Mouse (Mus musculus) heart, adult 18-20 months (tissue): ENCODE measurements around the gene Ldlrad3. TPM values are rescaled to one million over a fixed set of nuclear protein-coding genes. Genes with fewer than 3 reads are reported as not detected.
A peak's percentile ranks its signal among the peaks of the same experiment; 100 is the strongest.

Experiments used
- DNase-seq, 2 experiments: peaks; one replicate each; pipeline ENCODE4 v3.0.0; 2021 to 2022; ENCODE audit warnings: mixed read lengths in 1 of 2
- total RNA-seq, 2 experiments: library from RNA; stranded (reverse); gene quantifications; 2 replicates each; pipeline ENCODE4 v1.2.3; 2021

Ldlrad3 gene
- total RNA-seq, 2 experiments from 2014 or later, result 3.1 to 3.4 TPM

DNA sequence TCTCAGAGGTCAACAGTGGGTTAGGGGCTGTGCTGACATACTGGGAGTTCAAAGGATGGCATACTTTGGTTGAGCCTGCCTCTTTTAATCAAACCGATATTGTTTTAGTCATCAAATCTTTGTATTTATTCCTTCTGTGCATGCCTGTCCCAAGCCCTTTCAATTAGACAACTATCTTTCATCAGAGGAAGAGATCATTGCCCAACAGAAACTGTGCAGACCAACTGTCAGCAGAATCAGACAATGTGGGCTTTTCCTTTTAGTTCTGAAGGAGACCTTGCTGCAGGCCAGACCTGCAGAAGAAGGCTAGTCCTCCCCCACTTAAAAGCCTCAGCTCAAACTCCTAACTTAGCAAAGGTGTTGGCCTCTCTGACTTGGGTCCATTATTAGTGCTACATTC lies 41.9 kb downstream of the Ldlrad3 start:
- DNase-seq, result no peak

DNA sequence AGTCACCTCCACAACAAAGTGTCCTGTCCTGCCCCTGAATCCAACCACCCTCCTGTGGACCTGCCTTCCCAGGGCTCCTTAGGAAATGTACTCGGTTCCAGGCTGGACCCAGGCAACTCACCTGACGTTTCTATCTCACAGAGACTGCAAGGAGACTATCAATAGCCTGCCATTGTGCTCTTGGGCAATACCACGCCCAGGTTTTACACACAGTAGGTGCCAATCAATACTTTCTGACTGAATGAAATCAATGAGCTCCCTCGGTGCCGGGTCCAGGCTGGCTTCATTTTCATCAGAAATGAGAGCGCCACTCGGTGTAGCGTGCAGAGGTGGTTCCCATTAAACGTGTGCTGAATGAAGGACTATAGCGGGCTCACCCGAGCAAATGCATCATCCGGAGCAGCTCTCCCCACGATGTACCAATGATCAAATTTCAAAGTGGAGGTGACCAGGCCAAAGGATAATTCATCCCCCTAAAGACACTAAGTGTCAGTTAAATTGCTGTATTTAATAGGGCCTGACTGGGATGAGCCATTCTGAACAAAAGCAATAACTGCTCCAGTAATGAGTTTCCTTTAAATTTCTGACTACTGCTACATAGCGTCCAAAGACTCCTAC lies 43.4 kb downstream of the Ldlrad3 start:
- DNase-seq, result no peak

DNA sequence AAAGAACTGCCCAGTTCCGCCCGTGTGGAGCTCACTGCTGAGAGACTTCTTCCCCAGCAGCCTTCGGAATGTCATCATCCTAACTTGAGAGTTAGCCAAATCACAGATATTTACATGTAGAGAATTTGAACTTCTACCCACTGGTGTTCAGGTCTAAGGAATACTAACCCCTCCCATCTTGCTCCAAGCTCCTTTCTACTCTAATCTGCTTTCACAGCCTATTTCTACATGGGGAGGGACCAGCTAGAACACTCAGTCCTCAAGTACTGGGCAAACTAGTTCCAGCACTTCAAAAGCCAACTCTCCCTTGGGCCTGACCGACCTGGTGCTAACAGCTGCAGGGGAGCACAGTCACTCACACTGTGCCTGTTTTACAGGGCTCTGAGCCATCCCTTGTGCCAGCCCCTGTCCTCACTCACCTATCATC lies 44.0 kb downstream of the Ldlrad3 start:
- DNase-seq, result peak; percentile 40 to 59

DNA sequence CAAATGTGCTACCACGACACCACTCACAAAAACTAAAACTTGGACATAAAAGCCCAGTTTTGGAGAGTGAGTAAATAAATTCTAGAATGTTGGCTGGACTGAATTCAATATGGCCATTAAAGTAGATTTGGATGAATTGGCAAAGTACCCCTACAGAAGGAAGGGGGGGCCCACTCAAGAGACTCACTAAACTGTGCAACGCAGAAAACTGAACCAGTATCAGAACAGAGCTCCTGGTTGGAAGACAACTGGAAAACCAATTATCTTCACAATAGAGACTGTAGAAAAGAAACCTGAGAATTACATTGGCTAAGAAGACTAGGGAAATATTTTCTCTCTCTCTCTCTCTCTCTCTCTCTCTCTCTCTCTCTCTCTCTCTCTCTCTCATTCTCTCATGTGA lies 45.0 kb downstream of the Ldlrad3 start:
- no peak for DNase-seq

DNA sequence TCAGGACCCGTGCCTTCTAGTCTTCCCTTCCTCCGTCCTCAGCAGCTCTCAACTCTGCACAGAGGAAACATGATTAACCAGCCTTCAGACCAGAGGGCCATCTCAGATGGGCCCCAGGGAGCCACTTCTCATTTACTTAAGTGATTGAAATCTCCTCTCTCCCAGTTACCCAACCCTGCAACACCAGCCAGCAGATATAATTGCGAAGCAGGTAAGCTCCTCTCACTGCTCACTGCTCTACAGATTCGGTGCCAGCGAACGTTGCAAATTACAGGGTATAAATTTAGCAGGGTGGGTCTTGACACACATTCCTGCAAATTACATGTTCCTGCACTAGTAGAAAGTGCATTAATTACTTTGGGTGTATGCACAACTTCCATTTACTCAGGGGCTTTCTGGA lies 48.3 kb downstream of the Ldlrad3 start:
- no peak for DNase-seq

DNA sequence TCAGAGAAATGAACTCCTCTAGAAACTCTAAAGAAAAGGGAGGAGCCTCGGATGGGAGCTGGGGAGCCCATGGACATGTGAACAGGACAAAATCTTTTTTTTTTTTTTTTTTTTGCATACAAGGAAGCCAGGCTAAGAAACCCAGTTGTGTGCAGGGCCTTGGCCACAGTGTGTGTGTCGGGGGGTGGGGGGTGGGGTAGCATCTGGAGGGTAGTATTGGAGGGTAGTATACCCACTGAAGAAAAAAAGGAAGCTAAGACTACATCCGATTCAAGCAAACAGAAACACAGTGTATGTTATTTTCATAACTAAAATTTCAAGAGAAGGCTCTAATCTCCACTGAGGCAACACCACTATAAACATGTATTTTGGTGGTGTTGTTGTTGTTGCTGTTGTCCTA lies 50.0 kb downstream of the Ldlrad3 start:
- DNase-seq, result no peak

DNA sequence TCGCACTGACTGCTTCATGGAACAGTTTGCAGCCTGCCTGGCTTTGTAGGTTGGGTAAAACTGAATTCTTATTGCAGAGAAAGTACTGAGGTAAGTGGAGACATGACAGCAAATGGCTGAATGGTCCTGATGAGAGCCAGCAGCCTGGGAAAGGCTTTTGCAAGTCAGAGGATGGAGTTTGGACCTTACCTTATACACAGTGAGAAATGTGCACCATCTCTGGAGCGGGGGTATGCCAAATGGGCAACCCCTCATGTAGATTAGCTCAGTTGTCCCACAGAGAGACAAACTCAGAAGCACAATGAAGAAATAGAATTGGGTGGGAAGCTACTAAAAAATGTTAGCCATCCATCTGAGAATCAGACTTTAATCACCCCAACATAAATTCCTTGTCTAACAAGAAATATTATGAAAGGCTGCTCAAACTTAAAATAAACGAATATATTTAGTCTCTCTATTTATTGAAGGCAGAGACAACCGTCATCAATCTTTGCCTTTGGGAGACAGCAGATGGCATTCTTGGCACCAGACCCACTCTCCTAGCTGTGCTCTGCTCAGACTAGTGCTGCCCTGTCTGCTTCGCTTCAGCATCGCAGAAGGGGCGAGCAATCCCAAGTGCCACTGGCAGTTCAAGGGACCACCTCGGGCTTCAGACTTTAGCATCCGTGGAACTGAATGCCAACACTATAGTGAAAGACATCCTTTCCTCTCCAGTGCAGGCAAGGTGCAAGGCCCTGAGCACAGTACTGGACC lies 51.5 kb downstream of the Ldlrad3 start:
- DNase-seq, result no peak

DNA sequence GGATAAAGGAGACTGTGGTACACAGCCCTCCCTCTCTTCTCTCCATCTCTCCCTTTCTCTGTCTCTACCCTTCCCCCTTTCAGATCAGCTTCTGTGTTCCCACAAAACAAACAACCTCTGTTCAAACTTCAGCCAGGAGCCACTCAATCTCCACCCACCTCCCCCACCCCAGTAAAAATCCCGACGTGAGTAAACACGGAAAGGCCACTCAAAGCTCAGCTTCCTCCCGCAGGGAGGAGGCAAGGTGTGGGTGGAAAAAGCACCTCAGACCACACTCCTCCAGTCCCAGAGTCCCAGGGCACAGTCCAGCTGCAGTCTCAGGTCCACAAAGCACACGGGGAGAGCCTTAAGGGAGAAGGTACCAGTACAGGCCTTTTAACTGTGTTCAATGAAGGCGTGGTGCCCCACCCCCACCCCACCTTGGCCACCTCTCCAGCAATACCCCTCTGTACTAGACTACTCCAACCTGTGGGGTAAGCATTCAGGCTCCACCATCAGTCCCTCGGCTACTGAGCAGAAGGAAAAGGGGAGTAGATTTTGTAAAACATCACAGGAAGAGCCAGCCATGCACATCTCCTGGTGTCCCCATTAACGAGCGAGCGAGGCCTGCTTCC lies 53.1 kb downstream of the Ldlrad3 start:
- DNase-seq, result no peak

DNA sequence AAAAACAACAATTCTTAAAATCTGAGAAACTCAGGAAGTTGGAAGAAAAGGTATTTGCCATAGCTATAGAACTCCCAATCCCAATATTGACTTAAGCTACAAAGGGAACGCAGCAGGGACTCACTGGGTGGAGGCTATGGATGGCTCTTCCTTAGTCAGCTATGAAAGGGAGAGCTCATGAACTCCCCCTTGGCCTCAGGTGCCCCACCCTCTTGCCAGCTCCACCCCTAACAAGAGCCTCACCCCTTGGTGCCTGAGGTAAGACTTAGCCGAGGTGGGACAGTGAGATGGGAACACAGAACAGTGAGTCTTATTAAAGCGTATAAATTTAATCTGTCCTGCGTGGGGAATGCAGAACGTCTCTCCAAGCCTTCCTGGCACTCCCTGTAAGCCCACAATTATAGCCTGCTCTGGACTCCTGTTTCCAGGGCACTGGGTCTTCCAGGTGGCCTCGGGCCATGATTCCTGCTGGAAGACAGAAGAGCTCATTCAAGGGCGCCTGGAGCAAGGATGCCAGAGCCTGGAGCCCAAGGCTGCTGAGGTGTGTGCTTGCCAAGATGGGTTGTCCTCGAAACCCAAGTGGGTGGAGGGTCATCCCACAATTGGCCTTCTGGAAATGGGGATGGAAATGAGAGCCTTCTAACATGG lies 55.9 kb downstream of the Ldlrad3 start:
- DNase-seq, result peak; percentile 35 to 64

DNA sequence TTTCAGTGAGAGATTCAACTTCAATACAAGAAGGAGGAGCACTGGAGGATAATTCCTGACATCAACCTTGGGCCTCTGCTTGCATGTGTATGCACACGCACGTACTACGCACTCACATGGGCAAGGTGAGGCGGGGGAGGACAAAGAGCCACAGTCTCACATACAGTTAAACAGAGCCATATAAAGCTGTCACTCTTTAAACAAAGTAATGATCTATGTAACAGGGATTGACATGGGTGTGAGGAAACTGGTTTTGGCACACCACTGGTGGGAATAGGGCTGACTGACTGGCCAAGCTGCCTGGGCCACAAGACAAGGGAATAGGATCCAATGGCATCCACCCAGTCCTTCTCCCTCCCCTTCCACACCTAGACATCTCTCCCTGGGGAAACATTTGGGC lies 57.0 kb downstream of the Ldlrad3 start:
- DNase-seq, result no peak

DNA sequence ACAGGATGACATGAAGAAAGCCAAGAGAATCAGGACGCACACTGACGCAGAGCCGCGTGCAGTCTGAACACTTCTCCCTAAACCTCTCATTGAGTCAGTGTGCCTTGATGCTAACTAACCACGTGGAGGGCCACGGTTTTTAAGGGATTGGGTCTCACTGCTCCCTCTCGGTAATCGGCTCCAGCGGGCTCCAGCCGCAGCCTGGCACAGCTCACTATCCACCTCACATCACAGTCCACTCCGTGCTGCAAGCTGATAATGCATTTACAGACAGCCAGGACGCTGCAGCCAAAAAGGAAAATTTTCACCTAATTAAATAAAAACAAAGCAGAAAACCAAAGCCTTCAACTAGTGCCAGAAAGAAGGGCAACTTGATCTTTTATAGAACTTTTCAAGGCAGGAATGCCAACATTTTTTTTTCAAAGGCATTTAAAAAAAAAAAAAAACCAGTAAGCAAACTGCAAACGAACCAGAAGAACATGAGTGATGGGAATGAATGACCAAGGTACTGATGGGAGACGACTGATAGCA lies 57.6 kb downstream of the Ldlrad3 start:
- no peak for DNase-seq

DNA sequence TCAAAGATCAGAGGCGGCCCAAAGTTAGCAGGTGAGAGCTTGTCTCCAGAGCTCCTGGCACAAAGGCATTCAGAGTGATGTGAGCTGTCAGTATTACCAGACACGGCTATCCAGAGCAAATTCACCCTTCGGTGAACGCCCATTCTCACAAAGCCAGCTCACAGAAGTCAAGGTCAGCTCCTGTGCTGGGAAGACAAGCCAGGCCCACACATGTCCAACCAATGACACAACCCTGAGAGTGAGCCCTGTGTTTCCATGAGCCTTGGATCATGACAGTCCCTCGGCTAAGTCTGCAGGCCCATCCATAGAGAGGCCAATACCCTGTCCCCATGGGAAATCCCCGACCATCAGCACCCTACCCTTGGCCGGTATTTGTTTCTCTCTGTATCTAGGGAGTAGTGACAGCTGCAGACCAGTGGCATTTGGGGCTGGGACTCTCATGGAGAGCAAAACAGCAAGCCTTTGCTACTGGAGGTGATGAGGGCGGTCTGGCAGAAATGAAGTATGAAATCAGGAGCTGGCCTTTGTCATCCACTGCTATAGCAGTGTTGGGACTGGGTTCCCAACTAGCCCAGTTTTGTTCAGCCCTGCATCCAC lies 58.3 kb downstream of the Ldlrad3 start:
- DNase-seq, result peak; percentile 26 to 38

DNA sequence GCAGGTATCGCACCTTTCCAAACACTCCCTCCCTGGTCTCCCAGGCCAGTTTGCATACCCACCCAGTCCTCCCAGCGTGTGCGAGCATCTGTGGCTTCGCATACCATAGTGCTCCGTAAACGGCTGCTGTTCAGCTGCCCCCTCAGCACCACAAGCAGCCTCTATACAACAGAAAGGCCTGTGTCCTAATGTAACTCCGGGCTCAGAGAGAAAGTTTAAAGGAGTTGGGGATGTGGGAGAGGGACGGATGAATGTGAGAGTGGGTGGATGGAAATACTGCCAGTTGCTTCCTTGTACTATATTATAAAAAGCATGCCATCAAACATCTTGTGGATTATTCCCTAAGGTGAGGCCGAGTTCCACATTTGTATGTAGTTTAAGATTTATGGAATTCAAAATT lies 59.0 kb downstream of the Ldlrad3 start:
- no peak for DNase-seq

DNA sequence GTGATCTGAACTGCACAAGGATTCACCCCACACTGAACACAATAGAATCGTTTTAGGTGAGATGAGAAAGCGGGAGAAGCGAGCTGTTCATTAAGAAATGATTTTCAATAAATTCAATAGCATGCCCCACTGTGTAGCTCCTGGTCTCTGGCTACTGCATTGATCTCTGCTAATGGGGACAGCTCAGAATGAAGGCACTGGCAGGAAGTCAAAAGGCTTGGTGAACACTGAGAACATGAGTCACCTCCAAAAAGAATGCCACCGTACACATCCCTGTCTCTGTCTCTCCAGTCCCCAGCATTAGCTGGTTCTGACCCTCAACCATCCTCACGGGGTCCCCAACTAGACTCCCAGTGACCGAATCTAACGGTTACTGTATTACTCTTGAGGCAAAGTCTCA lies 60.1 kb downstream of the Ldlrad3 start:
- DNase-seq, result no peak

DNA sequence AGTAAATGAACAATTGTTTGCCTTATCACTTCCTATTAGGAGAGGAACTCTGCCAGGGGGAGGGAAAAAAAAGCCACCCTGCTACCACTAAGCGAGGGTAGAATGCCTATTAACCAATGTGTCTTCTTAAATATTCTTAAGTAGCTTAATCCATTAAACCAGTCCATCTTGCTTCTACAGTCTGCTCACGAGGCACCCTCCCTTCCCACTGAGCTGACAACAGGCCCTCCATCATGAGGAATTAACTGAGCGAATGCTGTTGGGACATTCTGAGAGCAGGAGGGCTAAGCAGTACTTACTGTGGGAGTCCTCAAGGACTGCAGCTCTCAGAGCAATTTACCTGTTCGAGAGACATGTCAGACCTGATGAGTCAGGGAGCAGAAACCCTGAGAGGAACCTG lies 61.1 kb downstream of the Ldlrad3 start:
- no peak for DNase-seq

DNA sequence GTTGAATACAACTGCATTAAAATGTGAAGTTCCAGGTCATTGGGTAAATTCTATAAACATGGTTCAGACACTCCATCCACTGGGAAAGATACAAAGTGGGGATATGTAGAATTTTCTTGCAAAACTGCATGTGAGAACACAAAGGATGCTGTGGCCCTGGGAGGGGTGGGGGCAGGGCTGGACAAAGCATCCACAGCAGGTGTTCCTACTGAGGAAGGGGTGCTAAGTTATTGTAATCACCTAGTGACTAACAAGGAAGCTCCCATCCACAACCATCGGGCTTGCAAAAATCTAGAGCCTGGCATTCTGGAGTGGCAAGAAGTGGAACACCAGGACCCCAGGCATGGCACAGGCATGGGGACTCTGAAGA lies 64.1 kb downstream of the Ldlrad3 start:
- no peak for DNase-seq

DNA sequence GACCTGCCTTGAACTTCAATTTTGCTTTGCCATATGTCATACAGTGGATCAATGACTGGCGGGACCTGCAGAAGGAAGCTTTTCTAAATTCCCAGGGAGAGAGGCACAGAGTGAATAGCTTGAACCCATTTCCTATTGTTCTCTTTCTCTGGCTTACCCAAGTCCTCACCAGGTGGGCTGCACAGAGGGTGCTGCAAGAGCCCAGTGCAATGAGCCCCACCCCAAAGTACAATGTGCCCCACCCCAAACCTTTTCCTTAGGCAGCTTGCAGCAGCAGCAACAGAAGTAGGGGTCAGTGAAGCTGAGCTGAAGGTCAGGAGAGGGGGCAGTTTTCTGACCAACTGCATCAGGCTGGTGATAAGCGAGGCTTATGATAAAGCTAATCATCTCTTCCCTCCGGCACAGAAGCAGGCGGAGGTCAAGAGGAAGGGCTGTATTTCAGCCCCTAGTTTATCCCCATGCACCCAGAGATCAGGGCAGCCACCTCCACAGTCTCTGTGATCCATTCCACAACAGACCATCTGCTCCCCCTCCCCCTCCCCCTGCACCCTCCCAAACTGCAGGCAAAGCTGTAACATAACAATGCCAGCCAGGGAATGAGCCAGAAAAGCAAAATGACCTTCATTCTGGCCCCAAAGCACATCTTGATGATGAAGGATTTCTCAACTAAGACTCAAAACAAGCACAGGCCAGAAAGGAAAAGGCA lies 64.6 kb downstream of the Ldlrad3 start:
- no peak for DNase-seq

DNA sequence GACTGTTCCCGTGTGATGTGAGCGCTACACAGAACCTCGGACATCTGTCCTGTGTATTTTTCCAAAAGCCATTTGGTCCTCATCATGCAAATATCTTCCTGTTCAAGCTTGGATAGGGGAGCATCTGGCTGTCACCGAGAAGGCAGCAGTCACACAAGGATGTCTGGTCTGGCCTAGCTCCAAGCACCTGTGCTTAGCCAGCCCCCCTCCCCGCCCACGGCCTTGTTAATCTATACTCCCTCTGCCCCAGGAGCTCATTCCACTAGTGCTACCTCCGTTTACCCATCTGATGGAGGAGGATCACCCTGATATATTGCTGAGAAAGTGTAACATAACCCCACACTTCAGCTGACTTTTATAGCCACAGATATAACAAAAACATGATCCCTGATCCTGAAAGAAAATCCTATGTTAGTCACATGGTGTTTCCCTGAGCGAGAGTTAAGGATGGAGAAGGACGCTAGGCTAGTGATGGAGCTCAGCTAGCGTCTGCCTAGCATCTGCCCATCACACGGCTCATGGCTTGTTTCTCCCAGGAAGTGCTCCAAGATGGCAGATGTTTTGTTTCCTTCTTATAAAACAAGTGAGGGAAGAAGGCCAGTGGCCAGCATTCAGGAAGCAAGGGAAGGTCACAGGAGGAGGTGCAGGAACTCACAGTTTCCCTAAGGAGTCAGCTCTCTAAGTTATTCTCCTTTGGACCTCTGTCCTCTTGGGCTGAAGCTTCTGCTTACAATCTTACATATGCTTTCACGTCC lies 66.3 kb downstream of the Ldlrad3 start:
- peak; percentile 46 to 57 for DNase-seq

DNA sequence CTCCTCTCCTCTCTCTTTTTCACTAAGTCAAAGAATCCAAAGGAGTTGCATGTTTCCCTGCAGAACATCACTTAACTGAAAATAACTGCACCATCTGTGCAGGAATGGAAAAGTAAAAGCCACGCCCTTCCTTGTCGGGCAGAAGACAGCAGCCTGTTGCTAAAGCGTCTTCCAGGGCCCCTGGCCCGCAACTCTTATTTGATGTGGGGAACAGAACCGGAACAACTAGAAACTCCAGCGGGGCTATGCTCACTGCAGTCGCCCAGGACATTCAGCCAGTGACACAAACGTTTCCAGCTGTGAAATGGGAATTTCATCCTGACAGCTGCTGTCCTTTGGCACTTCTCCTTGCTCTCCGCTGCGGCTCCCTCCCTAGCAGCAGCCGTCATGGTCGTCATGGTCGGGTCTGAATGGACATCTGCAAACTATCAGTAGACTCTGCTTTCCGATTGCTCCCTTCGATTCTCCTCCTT lies 67.2 kb downstream of the Ldlrad3 start:
- peak; percentile 50 to 63 for DNase-seq

DNA sequence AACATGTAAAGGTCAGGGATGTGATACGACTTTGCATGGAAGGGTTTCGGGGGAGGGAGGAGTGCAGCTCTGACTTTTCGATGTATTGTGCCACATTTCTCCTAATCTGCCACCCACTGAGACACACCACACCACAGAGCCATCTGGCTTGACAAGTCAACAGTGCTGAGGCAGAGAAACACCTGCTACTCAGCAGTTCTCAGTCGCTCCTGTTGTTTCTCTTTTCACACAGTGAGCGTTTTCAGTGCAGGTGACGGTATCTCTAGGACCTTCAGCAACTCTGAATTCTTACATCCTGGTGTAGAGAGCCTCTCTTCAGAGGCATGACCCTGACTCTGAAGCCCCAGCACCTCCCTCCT lies 68.8 kb downstream of the Ldlrad3 start:
- DNase-seq, result no peak
